Mouse (Mus musculus) heart, embryonic 13.5 days (tissue): ENCODE results near the gene Cds1. TPM values are rescaled to one million over a fixed set of nuclear protein-coding genes. Genes with fewer than 3 reads are reported as not detected.

Experiments
- ATAC-seq: fragments of 200-750 bp; cut with Nextera tagmentation; 2 replicates; pipeline ENCODE4 v1.8.0; 2017; ENCODE audit warnings: moderate TSS enrichment; ENCODE audit not compliant: insufficient number of reproducible peaks, low FRiP score, low TSS enrichment; ENCODE audit errors: extremely low read depth
- H3K27ac ChIP-seq: fragments of 300-500 bp; sonication (generic); replicated peaks from 2 replicates; pipeline ENCODE4 v1.5.1; 2015; ENCODE audit warnings: moderate library complexity, mild to moderate bottlenecking, inconsistent platforms
- H3K27me3 ChIP-seq: fragments of 300-500 bp; sonication (generic); replicated peaks from 2 replicates; pipeline ENCODE4 v1.6.1; 2015; ENCODE audit warnings: mild to moderate bottlenecking, inconsistent platforms
- H3K36me3 ChIP-seq: fragments of 300-500 bp; sonication (generic); 2 replicates; pipeline ENCODE4 v1.6.1; 2015; ENCODE audit warnings: mild to moderate bottlenecking, inconsistent platforms
- H3K4me1 ChIP-seq: fragments of 300-500 bp; sonication (generic); 2 replicates; pipeline ENCODE4 v1.6.1; 2015; ENCODE audit warnings: inconsistent platforms
- H3K4me2 ChIP-seq: fragments of 300-500 bp; sonication (generic); 2 replicates; pipeline ENCODE4 v1.6.1; 2015; ENCODE audit warnings: inconsistent platforms, mild to moderate bottlenecking, moderate library complexity
- H3K4me3 ChIP-seq: fragments of 300-500 bp; sonication (generic); 2 replicates; pipeline ENCODE4 v1.5.1; 2015; ENCODE audit warnings: moderate library complexity, mild to moderate bottlenecking, inconsistent platforms
- H3K9ac ChIP-seq: fragments of 300-500 bp; sonication (generic); 2 replicates; pipeline ENCODE4 v1.6.1; 2015; ENCODE audit warnings: inconsistent platforms, mild to moderate bottlenecking, moderate library complexity
- H3K9me3 ChIP-seq: fragments of 300-500 bp; sonication (generic); 2 replicates; pipeline ENCODE4 v1.6.1; 2016; ENCODE audit warnings: inconsistent platforms
- WGBS: fragments of 180-500 bp; shearing (Covaris S2); methylation state at CpG from one replicate; pipeline ENCODE4 v1.1.7; 2015; ENCODE audit warnings: mixed read lengths; 5-methylcytosine and 5-hydroxymethylcytosine counted together
- polyA plus RNA-seq: library from polyadenylated mRNA; unstranded; fragments of >200 nt; fragmentation: Nextera tagmentation; extraction: Ambion mirVana; gene quantifications from 2 replicates; pipeline ENCODE4 v1.2.1, GENCODE M21; 2015

Gene Cds1
- 0.47 and 0.86 TPM in 2 replicates for polyA plus RNA-seq

- Histone ChIP-seq H3K9me3 (no peaks in the 10 kb centered on the region), H3K27me3 (peaks cover 78% of the 10 kb centered on the region), H3K27ac (no peak within 1 kb of the TSS), H3K36me3 (no peaks in the 10 kb centered on the region), H3K4me1 (0 out of 2 replicates have a peak, but pooled peaks cover 3% of the 10 kb centered on the region), H3K4me2 (peak within 1 kb of the TSS; percentile 98), H3K9ac (peak within 1 kb of the TSS; percentile 82), H3K4me3 (peak within 1 kb of the TSS; percentile 72)
- WGBS: under 1% methylated on average over 90 of the region's 91 CpGs
- peak; percentile 65 for ATAC-seq
These were observed at the start of gene Cds1 for GRCm38 (mm10) chr5:101764554-101765347. Gene Cds1, plus strand, starts transcription at chr5:101765130.

GRCm38 (mm10) chr5:101724216-101724615, 40.7 kb upstream of the Cds1 start:
- Histone ChIP-seq H3K4me2 (no peak overlapping the region), H3K9me3 (no peaks in the 10 kb centered on the region), H3K4me3 (no peak overlapping the region), H3K27ac (no peak overlapping the region), H3K36me3 (no peaks in the 10 kb centered on the region), H3K4me1 (no peaks in the 10 kb centered on the region), H3K9ac (no peak overlapping the region), H3K27me3 (no peaks in the 10 kb centered on the region; the same call in 1 of the 2 replicates)
- 80% methylated on average over 9 of the region's 9 CpGs for WGBS
- no peak for ATAC-seq

GRCm38 (mm10) chr5:101724756-101725155, 40.2 kb upstream of the Cds1 start:
- 91% methylated on average over 16 of the region's 16 CpGs for WGBS
- ATAC-seq: no peak

GRCm38 (mm10) chr5:101725703-101726102, 39.2 kb upstream of the Cds1 start:
- WGBS: 66% methylated on average over 8 of the region's 8 CpGs
- H3K9ac ChIP-seq: no peak overlapping the region
- ATAC-seq: no peak

More at GRCm38 (mm10) chr5:101724756-101725155, 40.2 kb upstream of the Cds1 start:
- Histone ChIP-seq H3K4me1 (no peaks in the 10 kb centered on the region), H3K4me2 (no peak overlapping the region), H3K9me3 (no peaks in the 10 kb centered on the region), H3K9ac (no peak overlapping the region), H3K4me3 (no peak overlapping the region), H3K27ac (no peak overlapping the region), H3K36me3 (no peaks in the 10 kb centered on the region), H3K27me3 (no peaks in the 10 kb centered on the region; the same call in 1 of the 2 replicates)

GRCm38 (mm10) chr5:101726371-101726770, 38.6 kb upstream of the Cds1 start:
- Histone ChIP-seq H3K27me3 (no peaks in the 10 kb centered on the region), H3K9me3 (no peaks in the 10 kb centered on the region), H3K9ac (no peak overlapping the region), H3K36me3 (no peaks in the 10 kb centered on the region), H3K4me2 (no peak overlapping the region), H3K27ac (no peak overlapping the region), H3K4me1 (no peaks in the 10 kb centered on the region), H3K4me3 (no peak overlapping the region)
- no peak for ATAC-seq
- 56% methylated on average over 6 of the region's 6 CpGs for WGBS

More at GRCm38 (mm10) chr5:101725703-101726102, 39.2 kb upstream of the Cds1 start:
- Histone ChIP-seq H3K4me2 (no peak overlapping the region), H3K4me1 (no peaks in the 10 kb centered on the region), H3K4me3 (no peak overlapping the region), H3K27me3 (no peaks in the 10 kb centered on the region; the same call in 1 of the 2 replicates), H3K36me3 (no peaks in the 10 kb centered on the region), H3K27ac (no peak overlapping the region), H3K9me3 (no peaks in the 10 kb centered on the region)

- Histone ChIP-seq H3K27ac (no peak overlapping the region), H3K4me2 (no peak overlapping the region), H3K9me3 (no peaks in the 10 kb centered on the region), H3K27me3 (no peaks in the 10 kb centered on the region), H3K36me3 (no peaks in the 10 kb centered on the region), H3K9ac (no peak overlapping the region), H3K4me3 (no peak overlapping the region), H3K4me1 (no peaks in the 10 kb centered on the region)
- 76% methylated on average over 8 of the region's 8 CpGs for WGBS
- ATAC-seq: no peak
These were observed 36.5 kb upstream of the Cds1 start for GRCm38 (mm10) chr5:101728304-101728905.

GRCm38 (mm10) chr5:101737341-101737740, 27.6 kb upstream of the Cds1 start:
- Histone ChIP-seq H3K27ac (no peak overlapping the region), H3K9me3 (no peaks in the 10 kb centered on the region), H3K4me2 (no peak overlapping the region), H3K4me1 (no peaks in the 10 kb centered on the region), H3K9ac (no peak overlapping the region), H3K4me3 (no peak overlapping the region), H3K36me3 (no peaks in the 10 kb centered on the region), H3K27me3 (no peaks in the 10 kb centered on the region)
- ATAC-seq: no peak
- 60% methylated on average over 3 of the region's 3 CpGs for WGBS

GRCm38 (mm10) chr5:101740471-101741223, 24.3 kb upstream of the Cds1 start:
- 82% methylated on average over 15 of the region's 16 CpGs for WGBS
- H3K4me3 ChIP-seq: no peak overlapping the region
- H3K4me2 ChIP-seq: no peak overlapping the region
- no peak overlapping the region for H3K27ac ChIP-seq
- H3K27me3 ChIP-seq: no peaks in the 10 kb centered on the region
- H3K9me3 ChIP-seq: no peaks in the 10 kb centered on the region
- no peaks in the 10 kb centered on the region for H3K36me3 ChIP-seq
- ATAC-seq: no peak
- no peak overlapping the region for H3K9ac ChIP-seq
- no peaks in the 10 kb centered on the region for H3K4me1 ChIP-seq

GRCm38 (mm10) chr5:101741224-101741591, 23.7 kb upstream of the Cds1 start:
- H3K4me3 ChIP-seq: no peak overlapping the region

GRCm38 (mm10) chr5:101742014-101742413, 22.9 kb upstream of the Cds1 start:
- no peaks in the 10 kb centered on the region for H3K9me3 ChIP-seq
- no peaks in the 10 kb centered on the region for H3K4me1 ChIP-seq
- ATAC-seq: no peak
- 76% methylated on average over 2 of the region's 2 CpGs for WGBS
- no peak overlapping the region for H3K4me2 ChIP-seq
- no peak overlapping the region for H3K9ac ChIP-seq
- H3K36me3 ChIP-seq: no peaks in the 10 kb centered on the region
- no peak overlapping the region for H3K27ac ChIP-seq
- no peak overlapping the region for H3K4me3 ChIP-seq
- H3K27me3 ChIP-seq: no peaks in the 10 kb centered on the region

More at GRCm38 (mm10) chr5:101741224-101741591, 23.7 kb upstream of the Cds1 start:
- Histone ChIP-seq H3K36me3 (no peaks in the 10 kb centered on the region), H3K27ac (no peak overlapping the region), H3K4me2 (no peak overlapping the region), H3K9ac (no peak overlapping the region), H3K9me3 (no peaks in the 10 kb centered on the region), H3K27me3 (no peaks in the 10 kb centered on the region), H3K4me1 (no peaks in the 10 kb centered on the region)
- 87% methylated on average over 4 of the region's 4 CpGs for WGBS
- no peak for ATAC-seq

GRCm38 (mm10) chr5:101742425-101742824, 22.5 kb upstream of the Cds1 start:
- H3K36me3 ChIP-seq: no peaks in the 10 kb centered on the region
- no peak for ATAC-seq
- H3K27ac ChIP-seq: no peak overlapping the region
- H3K4me2 ChIP-seq: no peak overlapping the region
- H3K9me3 ChIP-seq: no peaks in the 10 kb centered on the region
- no peaks in the 10 kb centered on the region for H3K27me3 ChIP-seq
- 89% methylated on average over 8 of the region's 8 CpGs for WGBS
- H3K9ac ChIP-seq: no peak overlapping the region
- no peak overlapping the region for H3K4me3 ChIP-seq
- H3K4me1 ChIP-seq: no peaks in the 10 kb centered on the region
